Mouse (Mus musculus) kidney, embryonic 15.5 days (tissue): ENCODE measurements around the gene Pofut2. TPM values are rescaled to one million over a fixed set of nuclear protein-coding genes. Genes with fewer than 3 reads are reported as not detected.
A peak's percentile ranks its signal among the peaks of the same experiment; 100 is the strongest.

ENCODE experiments used
- ATAC-seq: fragments of 200-750 bp; cut with Nextera tagmentation; replicated peaks from 2 replicates; pipeline ENCODE4 v1.8.0; 2017; ENCODE audit warnings: moderate TSS enrichment; ENCODE audit not compliant: low FRiP score
- H3K27ac ChIP-seq: fragments of 300-500 bp; sonication (generic); 2 replicates; pipeline ENCODE4 v1.5.1; 2015; ENCODE audit warnings: mild to moderate bottlenecking, inconsistent platforms
- H3K27me3 ChIP-seq: fragments of 300-500 bp; sonication (generic); 2 replicates; pipeline ENCODE4 v1.6.1; 2015; ENCODE audit warnings: inconsistent platforms
- H3K36me3 ChIP-seq: fragments of 300-500 bp; sonication (generic); 2 replicates; pipeline ENCODE4 v1.6.1; 2015; ENCODE audit warnings: inconsistent platforms
- H3K4me1 ChIP-seq: fragments of 300-500 bp; sonication (generic); 2 replicates; pipeline ENCODE4 v1.6.1; 2015; ENCODE audit warnings: inconsistent platforms
- H3K4me2 ChIP-seq: fragments of 300-500 bp; sonication (generic); 2 replicates; pipeline ENCODE4 v1.6.1; 2015; ENCODE audit warnings: moderate library complexity, mild to moderate bottlenecking, inconsistent platforms
- H3K4me3 ChIP-seq: fragments of 300-500 bp; sonication (generic); replicated peaks from 2 replicates; pipeline ENCODE4 v1.5.1; 2015; ENCODE audit warnings: mild to moderate bottlenecking, inconsistent platforms
- H3K9ac ChIP-seq: fragments of 300-500 bp; sonication (generic); 2 replicates; pipeline ENCODE4 v1.6.1; 2015; ENCODE audit warnings: mild to moderate bottlenecking, inconsistent platforms
- H3K9me3 ChIP-seq: fragments of 300-500 bp; sonication (generic); replicated peaks from 2 replicates; pipeline ENCODE4 v1.6.1; 2016; ENCODE audit warnings: inconsistent platforms
- WGBS: fragments of 180-500 bp; shearing (Covaris S2); methylation state at CpG from one replicate; pipeline ENCODE4 v1.1.7; 2015; ENCODE audit warnings: mixed read lengths; 5-methylcytosine and 5-hydroxymethylcytosine counted together
- polyA plus RNA-seq: library from polyadenylated mRNA; unstranded; fragments of >200 nt; fragmentation: Nextera tagmentation; extraction: Ambion mirVana; gene quantifications from 2 replicates; pipeline ENCODE4 v1.2.1, GENCODE M21; 2015

Pofut2 gene
- polyA plus RNA-seq, 1 experiment from 2014 or later = 134 TPM

DNA sequence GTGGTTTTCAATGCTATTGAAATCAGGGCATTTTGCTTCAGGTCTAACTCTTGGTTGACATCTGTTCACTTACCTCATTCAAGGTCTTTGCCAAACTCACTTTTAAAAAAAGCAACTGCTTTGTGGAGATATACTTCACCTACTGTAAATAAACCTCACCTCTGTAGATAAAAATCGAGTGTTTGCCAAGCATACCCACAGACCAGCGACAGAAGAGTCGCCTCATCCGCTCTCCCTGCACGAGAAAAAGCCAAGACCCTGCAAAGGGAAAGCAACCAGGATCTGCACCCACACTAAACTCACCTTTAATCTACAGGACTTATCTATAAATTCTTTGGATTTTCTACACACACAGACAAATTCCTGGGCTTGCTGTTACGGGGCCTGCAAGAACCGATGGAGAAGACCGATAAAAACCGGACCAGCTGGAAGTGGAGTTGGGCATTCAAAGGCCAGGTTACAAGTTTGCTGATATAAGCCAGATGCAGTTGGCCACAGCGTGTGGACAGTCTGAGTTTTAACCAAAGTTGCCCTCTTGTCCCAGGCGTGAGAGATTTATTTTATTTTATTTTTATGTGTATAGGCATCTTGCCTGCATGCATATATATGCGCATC is 39.5 kb upstream of the Pofut2 start:
- WGBS = 81% methylated on average over 12 of the region's 12 CpGs
- Histone ChIP-seq H3K4me3 (no peak overlapping the region), H3K36me3 (no peaks in the 10 kb centered on the region), H3K27ac (peak overlapping the region; percentile 48), H3K9me3 (no peaks in the 10 kb centered on the region), H3K9ac (no peak overlapping the region), H3K27me3 (no peaks in the 10 kb centered on the region), H3K4me1 (peaks cover 47% of the 10 kb centered on the region), H3K4me2 (no peak overlapping the region)
- no peak for ATAC-seq

GRCm38 (mm10) chr10:77221108-77221507 is 37.9 kb upstream of the Pofut2 start:
- H3K27me3 ChIP-seq = no peaks in the 10 kb centered on the region
- H3K4me3 ChIP-seq = no peak overlapping the region
- H3K36me3 ChIP-seq = no peaks in the 10 kb centered on the region
- H3K4me2 ChIP-seq = peak overlapping the region; percentile 21; the same call in 1 of the 2 replicates
- ATAC-seq = peak; percentile 59; the same call in 1 of the 2 replicates
- H3K27ac ChIP-seq = peak overlapping the region; percentile 86
- no peak overlapping the region for H3K9ac ChIP-seq
- H3K9me3 ChIP-seq = no peaks in the 10 kb centered on the region
- H3K4me1 ChIP-seq = peaks cover 32% of the 10 kb centered on the region
- 17% methylated on average over 11 of the region's 11 CpGs for WGBS

- Histone ChIP-seq H3K4me2 (no peak overlapping the region), H3K27me3 (no peaks in the 10 kb centered on the region), H3K27ac (no peak overlapping the region), H3K9me3 (no peaks in the 10 kb centered on the region), H3K4me1 (peaks cover 20% of the 10 kb centered on the region), H3K36me3 (no peaks in the 10 kb centered on the region), H3K4me3 (no peak overlapping the region), H3K9ac (no peak overlapping the region)
- no peak for ATAC-seq
- 90% methylated on average over 11 of the region's 11 CpGs for WGBS
Measured at GRCm38 (mm10) chr10:77222963-77223552, 36.0 kb upstream of the Pofut2 start.

GRCm38 (mm10) chr10:77224390-77224789 is 34.6 kb upstream of the Pofut2 start:
- H3K4me1 ChIP-seq = peaks cover 21% of the 10 kb centered on the region
- H3K9me3 ChIP-seq = no peaks in the 10 kb centered on the region
- WGBS = 85% methylated on average over 4 of the region's 4 CpGs
- H3K27ac ChIP-seq = no peak overlapping the region
- H3K36me3 ChIP-seq = no peaks in the 10 kb centered on the region
- H3K9ac ChIP-seq = no peak overlapping the region
- no peak for ATAC-seq
- H3K4me3 ChIP-seq = no peak overlapping the region
- H3K27me3 ChIP-seq = no peaks in the 10 kb centered on the region
- H3K4me2 ChIP-seq = no peak overlapping the region

DNA sequence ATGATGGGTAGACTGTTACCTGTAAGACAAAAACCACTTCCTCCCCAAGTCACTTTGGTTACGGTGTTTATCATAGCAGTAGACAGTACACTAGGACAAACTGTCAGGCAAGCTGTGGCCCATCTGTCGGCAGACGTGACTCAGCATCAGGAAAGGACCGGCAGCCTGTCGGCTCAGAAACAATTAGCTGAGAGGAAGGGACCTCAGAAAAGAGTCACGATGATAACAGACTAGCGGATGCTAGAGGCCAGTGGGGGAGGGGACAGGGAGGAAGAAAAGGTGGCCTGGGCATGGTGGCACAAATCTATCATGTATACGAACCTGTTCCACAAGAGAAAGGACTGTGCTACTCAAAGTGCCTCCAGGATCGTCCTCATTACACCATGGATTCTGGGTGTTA is 33.6 kb upstream of the Pofut2 start:
- no peak overlapping the region for H3K4me3 ChIP-seq
- no peaks in the 10 kb centered on the region for H3K36me3 ChIP-seq
- no peak for ATAC-seq
- 47% methylated on average over 9 of the region's 9 CpGs for WGBS
- no peaks in the 10 kb centered on the region for H3K27me3 ChIP-seq
- no peak overlapping the region for H3K4me2 ChIP-seq
- peaks cover 31% of the 10 kb centered on the region for H3K4me1 ChIP-seq
- no peak overlapping the region for H3K27ac ChIP-seq
- H3K9ac ChIP-seq = no peak overlapping the region
- no peaks in the 10 kb centered on the region for H3K9me3 ChIP-seq

GRCm38 (mm10) chr10:77225995-77226688 is 32.9 kb upstream of the Pofut2 start:
- H3K27me3 ChIP-seq = no peaks in the 10 kb centered on the region
- no peak overlapping the region for H3K4me3 ChIP-seq
- 94% methylated on average over 8 of the region's 8 CpGs for WGBS
- H3K9me3 ChIP-seq = no peaks in the 10 kb centered on the region
- peaks cover 28% of the 10 kb centered on the region for H3K4me1 ChIP-seq
- no peak overlapping the region for H3K4me2 ChIP-seq
- no peak for ATAC-seq
- no peak overlapping the region for H3K9ac ChIP-seq
- H3K27ac ChIP-seq = no peak overlapping the region
- H3K36me3 ChIP-seq = no peaks in the 10 kb centered on the region

- no peak for ATAC-seq
- no peaks in the 10 kb centered on the region for H3K9me3 ChIP-seq
- H3K36me3 ChIP-seq = no peaks in the 10 kb centered on the region
- no peak overlapping the region for H3K4me3 ChIP-seq
- H3K27me3 ChIP-seq = no peaks in the 10 kb centered on the region
- WGBS = 69% methylated on average over 8 of the region's 8 CpGs
- peaks cover 21% of the 10 kb centered on the region for H3K4me1 ChIP-seq
- no peak overlapping the region for H3K4me2 ChIP-seq
- no peak overlapping the region for H3K27ac ChIP-seq
- H3K9ac ChIP-seq = no peak overlapping the region
Measured at GRCm38 (mm10) chr10:77226691-77227367, 32.2 kb upstream of the Pofut2 start.

DNA sequence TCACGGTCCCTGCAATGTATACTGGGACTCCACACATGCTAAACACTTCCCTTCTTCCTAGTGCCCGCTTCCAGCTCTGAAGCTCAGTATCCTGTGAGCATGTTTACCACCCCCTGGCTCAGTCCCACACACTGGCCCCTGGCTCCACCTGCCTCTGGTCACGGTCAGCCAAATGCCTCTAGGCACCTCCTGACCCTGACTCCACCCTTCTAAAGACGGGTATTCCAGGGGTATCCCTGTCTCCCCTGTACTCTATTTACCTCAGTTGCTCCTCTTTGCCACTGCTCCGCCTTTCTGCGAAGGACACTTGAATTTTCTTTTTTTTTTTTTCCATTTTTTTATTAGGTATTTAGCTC is 31.7 kb upstream of the Pofut2 start:
- no peak for ATAC-seq
- WGBS = 75% methylated on average over 6 of the region's 6 CpGs
- Histone ChIP-seq H3K27me3 (no peaks in the 10 kb centered on the region), H3K27ac (no peak overlapping the region), H3K9ac (no peak overlapping the region), H3K4me2 (no peak overlapping the region), H3K4me3 (no peak overlapping the region), H3K4me1 (peaks cover 20% of the 10 kb centered on the region), H3K9me3 (no peaks in the 10 kb centered on the region), H3K36me3 (no peaks in the 10 kb centered on the region)

DNA sequence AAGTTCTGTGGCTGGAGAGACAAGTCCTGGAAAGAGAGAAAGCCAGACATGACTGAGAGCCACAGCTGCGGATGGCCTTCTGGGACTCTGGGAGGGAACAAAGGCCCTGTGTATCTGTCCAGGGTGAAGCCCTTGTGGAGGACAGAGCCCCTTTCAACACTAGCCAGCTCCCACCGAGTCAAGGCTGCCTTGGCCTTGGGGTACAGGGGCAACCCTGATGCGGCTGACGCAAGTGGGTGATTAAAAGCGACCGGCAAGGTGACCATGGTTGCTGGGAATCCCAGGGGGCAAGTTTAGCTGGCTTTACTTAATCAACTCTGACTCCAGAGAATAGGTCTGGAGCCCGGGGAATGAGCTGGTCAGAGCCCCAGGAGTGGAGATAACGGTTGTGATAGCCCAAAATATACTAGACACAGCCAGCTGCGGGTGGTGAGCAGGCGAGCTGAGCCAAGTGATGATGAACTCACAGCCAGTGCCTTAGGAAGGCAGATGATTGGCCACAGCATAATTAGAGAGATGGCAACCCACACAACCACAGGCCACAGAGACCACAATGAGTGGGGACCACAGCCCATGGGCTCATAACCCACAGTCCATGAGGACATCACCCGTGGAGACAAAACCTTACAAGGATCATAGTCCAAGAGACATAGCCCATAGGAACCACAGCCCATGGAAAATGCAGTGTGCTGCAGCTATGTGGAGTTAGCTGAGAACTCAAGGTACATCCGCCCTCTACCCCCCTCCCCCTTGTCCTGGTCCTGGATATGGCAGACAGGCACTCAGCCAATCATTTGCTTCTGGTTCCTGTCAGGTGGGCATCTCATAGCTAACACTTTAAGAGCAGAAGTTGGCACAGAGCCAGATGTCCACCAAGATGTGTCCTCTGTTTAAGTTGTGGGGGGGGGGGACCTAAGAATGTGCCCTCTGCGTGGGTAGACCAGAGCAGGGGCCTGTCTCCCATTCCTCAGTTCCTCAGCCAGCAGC is 29.1 kb upstream of the Pofut2 start:
- Histone ChIP-seq H3K9ac (no peak overlapping the region), H3K4me1 (peaks cover 22% of the 10 kb centered on the region), H3K27ac (peak overlapping the region; percentile 13; the same call in 1 of the 2 replicates), H3K9me3 (no peaks in the 10 kb centered on the region), H3K4me3 (no peak overlapping the region), H3K27me3 (no peaks in the 10 kb centered on the region), H3K4me2 (no peak overlapping the region), H3K36me3 (no peaks in the 10 kb centered on the region)
- no peak for ATAC-seq
- WGBS = 78% methylated on average over 13 of the region's 13 CpGs

- ATAC-seq = peak; percentile 73; the same call in 1 of the 2 replicates
- no peaks in the 10 kb centered on the region for H3K36me3 ChIP-seq
- no peak overlapping the region for H3K4me2 ChIP-seq
- 60% methylated on average over 16 of the region's 16 CpGs for WGBS
- no peak overlapping the region for H3K4me3 ChIP-seq
- H3K9me3 ChIP-seq = 0 out of 2 replicates have a peak, but pooled peaks cover 4% of the 10 kb centered on the region
- no peaks in the 10 kb centered on the region for H3K27me3 ChIP-seq
- no peak overlapping the region for H3K27ac ChIP-seq
- H3K4me1 ChIP-seq = peaks cover 28% of the 10 kb centered on the region
- no peak overlapping the region for H3K9ac ChIP-seq
Measured at GRCm38 (mm10) chr10:77231861-77232755, 26.9 kb upstream of the Pofut2 start.
